19 mouse cellular contexts compared by ENCODE assay signal in the genomic region with DNA sequence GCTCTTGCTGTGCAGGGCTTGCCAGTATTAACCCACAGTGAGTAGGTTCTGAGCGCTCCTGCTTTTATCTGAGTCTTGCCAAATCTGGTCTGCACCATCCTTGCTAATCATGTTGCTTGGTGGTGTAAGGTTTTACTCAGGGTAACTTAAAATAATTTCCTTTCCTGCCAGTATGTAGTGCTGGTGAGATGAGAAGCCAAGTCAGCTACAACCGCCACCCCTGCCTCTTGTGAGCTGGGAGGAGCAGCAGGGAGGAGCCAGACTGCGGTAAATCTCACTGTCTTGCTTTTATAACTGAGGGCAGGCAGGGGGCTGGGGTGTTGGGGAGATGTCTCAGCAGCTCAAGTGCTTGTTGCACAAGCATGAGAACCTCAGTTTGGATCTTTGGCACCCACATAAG. TPM values are rescaled to one million over a fixed set of nuclear protein-coding genes. Genes with fewer than 3 reads are reported as not detected.
DNase-seq lines count a peak whose midpoint lies in the region; ATAC-seq and TF ChIP-seq lines count a peak whose summit lies in the region.
"Had no signal": no experiment of that assay in that cellular context is flagged by ENCODE, and none has a peak within 500 bp of the region (broad histone marks: within the 10 kb centered on the region; RNA-seq: fewer than 3 reads in every experiment).

No protein-coding gene starts in this region.

- H3K27me3 ChIP-seq in heart, embryonic 12.5 days (replicated peaks), result no peaks in the 10 kb centered on the region
- H3K27me3 ChIP-seq: forebrain, embryonic 15.5 days; intestine, embryonic 15.5 days; midbrain, embryonic 13.5 days; stomach, embryonic 15.5 days had no signal

- no peak overlapping the region for H3K4me3 ChIP-seq in layer of hippocampus, adult 2 months
- no peak overlapping the region for H3K4me3 ChIP-seq in olfactory bulb, adult 2 months (ENCODE audit: insufficient read depth, low read depth, low read length)
- no peak overlapping the region for H3K4me3 ChIP-seq in heart, embryonic 12.5 days
- H3K4me3 ChIP-seq: forebrain, embryonic 15.5 days; heart, embryonic 10.5 days; intestine, embryonic 15.5 days; midbrain, embryonic 13.5 days; stomach, embryonic 15.5 days had no signal

- TF ChIP-seq POLR2A in olfactory bulb, adult 2 months (IDR thresholded peaks at IDR 0.05; ENCODE audit: insufficient read depth, low read depth, low read length), result no peak

- peak; percentile 64 for DNase-seq in frontal cortex, adult 2 months (ENCODE audit: extremely low spot score in 1 of 2, low spot score in 1 of 2)
- no peak for DNase-seq in frontal cortex, postnatal 14 days (ENCODE audit: low spot score in 2 of 2)
- no peak for DNase-seq in layer of hippocampus, adult 2 months (ENCODE audit: low spot score in 2 of 2)
- no peak for DNase-seq in layer of hippocampus, adult 8-10 months (ENCODE audit: low spot score in 2 of 2)
- peak; percentile 57 for DNase-seq in right cerebral cortex, adult 18-20 months
- DNase-seq in right cerebral cortex, postnatal 36 days (ENCODE audit: low spot score in 2 of 2), result no peak
- DNase-seq: adrenal gland, postnatal 10 days; cerebellum, adult 8-10 months; kidney, adult 9 months; thymus, adult 18-20 months; thymus, postnatal 36 days had no signal

- peaks cover 32% of the 10 kb centered on the region for H3K36me3 ChIP-seq in heart, embryonic 12.5 days

- H3K4me1 ChIP-seq in olfactory bulb, adult 2 months (ENCODE audit: control insufficient read depth, insufficient read depth, low read length), result peaks cover 15% of the 10 kb centered on the region; the same call in 1 of the 2 replicates
- H3K4me1 ChIP-seq in heart, embryonic 12.5 days (replicated peaks), result no peaks in the 10 kb centered on the region
- H3K4me1 ChIP-seq: forebrain, embryonic 15.5 days; intestine, embryonic 15.5 days; stomach, embryonic 15.5 days had no signal

- no peak for ATAC-seq in heart, embryonic 12.5 days (ENCODE audit: insufficient number of reproducible peaks, low FRiP score)
- ATAC-seq: forebrain, embryonic 15.5 days; hindbrain, embryonic 16.5 days; intestine, embryonic 15.5 days; midbrain, embryonic 13.5 days had no signal

- no peak for TF ChIP-seq CTCF in layer of hippocampus, adult 2 months (conservative IDR thresholded peaks at IDR 0.05)
- TF ChIP-seq CTCF in olfactory bulb, adult 2 months (IDR thresholded peaks at IDR 0.05; ENCODE audit: insufficient read depth, low read depth, low read length), result no peak

- WGBS in olfactory bulb, adult 2 months, result 41% methylated on average over 3 of the region's 3 CpGs
- 70% methylated on average over 3 of the region's 3 CpGs for WGBS in heart, embryonic 12.5 days

- no peaks in the 10 kb centered on the region for H3K9me3 ChIP-seq in heart, embryonic 12.5 days (replicated peaks)
- H3K9me3 ChIP-seq: forebrain, embryonic 15.5 days; heart, embryonic 10.5 days; intestine, embryonic 15.5 days; midbrain, embryonic 13.5 days; stomach, embryonic 15.5 days had no signal

- peak overlapping the region; percentile 41 for H3K27ac ChIP-seq in layer of hippocampus, adult 2 months
- H3K27ac ChIP-seq in olfactory bulb, adult 2 months (ENCODE audit: insufficient read depth, low read depth, low read length), result peak overlapping the region; percentile 50; the same call in 1 of the 2 replicates
- H3K27ac ChIP-seq in heart, embryonic 12.5 days (ENCODE audit: poor library complexity, severe bottlenecking), result no peak overlapping the region
- H3K27ac ChIP-seq: forebrain, embryonic 15.5 days; heart, embryonic 10.5 days; intestine, embryonic 15.5 days; midbrain, embryonic 13.5 days; stomach, embryonic 15.5 days had no signal

- H3K9ac ChIP-seq in heart, embryonic 12.5 days, result no peak overlapping the region
- H3K9ac ChIP-seq: forebrain, embryonic 15.5 days; intestine, embryonic 15.5 days; midbrain, embryonic 13.5 days; stomach, embryonic 15.5 days had no signal

- H3K4me2 ChIP-seq in heart, embryonic 12.5 days, result no peak overlapping the region
- H3K4me2 ChIP-seq: forebrain, embryonic 15.5 days; intestine, embryonic 15.5 days; midbrain, embryonic 13.5 days; stomach, embryonic 15.5 days had no signal

RNA-seq across cellular contexts. Expression of a gene that starts 13.7 kb away (rescaled TPM):
- 47.7 and 60.0 TPM in 2 replicates for polyA plus RNA-seq in frontal cortex, adult 2 months (2012; rRNA removed)
- 10 to 100 TPM; 46.2 to 57.9 TPM for total RNA-seq in layer of hippocampus, adult 2 months (2021)
- 10 to 100 TPM; 48.7 to 69.6 (median 65.9) TPM for total RNA-seq in layer of hippocampus, adult 8-10 months (2022)
- not detected in 2 replicates for polyA plus RNA-seq in olfactory bulb, adult 2 months (2012; ENCODE audit: insufficient read depth, insufficient read length, low replicate concordance, missing spikeins)
- 12.4 and 15.7 TPM in 2 replicates for polyA plus RNA-seq in heart, embryonic 12.5 days (2016; fragmentation: Nextera tagmentation; extraction: Ambion mirVana)

RNA-seq across cellular contexts. Expression of a gene that starts 16.4 kb away (rescaled TPM):
- polyA plus RNA-seq in frontal cortex, adult 2 months (2012; rRNA removed), result 23.2 and 23.5 TPM in 2 replicates
- total RNA-seq in layer of hippocampus, adult 2 months (2021), result 10 to 100 TPM; 20.2 to 21.1 TPM
- total RNA-seq in layer of hippocampus, adult 8-10 months (2022), result 10 to 100 TPM; 19.6 to 24.3 (median 22.0) TPM
- not detected in 2 replicates for polyA plus RNA-seq in olfactory bulb, adult 2 months (2012; ENCODE audit: insufficient read depth, insufficient read length, low replicate concordance, missing spikeins)
- 14.6 and 15.5 TPM in 2 replicates for polyA plus RNA-seq in heart, embryonic 12.5 days (2016; fragmentation: Nextera tagmentation; extraction: Ambion mirVana)

RNA-seq across cellular contexts. Expression of a gene that starts 35.5 kb away (rescaled TPM):
- polyA plus RNA-seq in frontal cortex, adult 2 months (2012; rRNA removed), result 15.3 and 17.0 TPM in 2 replicates
- total RNA-seq in layer of hippocampus, adult 2 months (2021), result 10 to 100 TPM; 13.8 to 13.9 TPM
- 10 to 100 TPM; 15.3 to 21.4 (median 18.7) TPM for total RNA-seq in layer of hippocampus, adult 8-10 months (2022)
- polyA plus RNA-seq in olfactory bulb, adult 2 months (2012; ENCODE audit: insufficient read depth, insufficient read length, low replicate concordance, missing spikeins), result not detected in 2 replicates
- 0.40 and 0.59 TPM in 2 replicates for polyA plus RNA-seq in heart, embryonic 12.5 days (2016; fragmentation: Nextera tagmentation; extraction: Ambion mirVana)

RNA-seq across cellular contexts. Expression of a gene that starts 39.6 kb away (rescaled TPM):
- 137 and 141 TPM in 2 replicates for polyA plus RNA-seq in frontal cortex, adult 2 months (2012; rRNA removed)
- total RNA-seq in layer of hippocampus, adult 2 months (2021), result 100 to 1,000 TPM; 187 to 201 TPM
- total RNA-seq in layer of hippocampus, adult 8-10 months (2022), result 100 to 1,000 TPM; 160 to 168 (median 167) TPM
- polyA plus RNA-seq in olfactory bulb, adult 2 months (2012; ENCODE audit: insufficient read depth, insufficient read length, low replicate concordance, missing spikeins), result not detected in 2 replicates
- 36.3 and 38.0 TPM in 2 replicates for polyA plus RNA-seq in heart, embryonic 12.5 days (2016; fragmentation: Nextera tagmentation; extraction: Ambion mirVana)

Comparison
In these comparisons a context has a peak if more than half of its experiments do, and no peak if none do; other contexts are left out.
1. DNase-seq: peak in frontal cortex, adult 2 months (2 of 2) and right cerebral cortex, adult 18-20 months (single experiment); none in frontal cortex, postnatal 14 days (0 of 2), layer of hippocampus, adult 2 months (0 of 2), layer of hippocampus, adult 8-10 months (0 of 2) and right cerebral cortex, postnatal 36 days (0 of 2).
2. RNA of a gene that starts 35.5 kb away (polyA plus RNA-seq): 15.3 to 17.0 TPM in frontal cortex, adult 2 months; 0.40 to 0.59 TPM in heart, embryonic 12.5 days and not detected in olfactory bulb, adult 2 months; every median in the first group is over 10 times any median in the second.